Mouse (Mus musculus) heart, adult 2 months (tissue): ENCODE results near the gene Dmxl2.

Experiments used
- CTCF ChIP-seq: fragments of 200-600 bp; IDR thresholded peaks from 2 replicates; pipeline ENCODE4 v1.8.1; 2022; ENCODE audit warnings: antibody characterized with exemption, mild to moderate bottlenecking, moderate library complexity
- POLR2A ChIP-seq: fragments of 200-500 bp; IDR thresholded peaks from 2 replicates; pipeline ENCODE4 v1.6.1; 2011; ENCODE audit warnings: mild to moderate bottlenecking, low read depth, low read length, control low read depth; ENCODE audit not compliant: insufficient read depth

GRCm38 (mm10) chr9:54499291-54499690, 2.1 kb downstream of the Dmxl2 start:
- TF ChIP-seq POLR2A (no peak), CTCF (no peak)
